Mouse (Mus musculus): ENCODE measurements around the gene Krtap28-13. TPM values are rescaled to one million over a fixed set of nuclear protein-coding genes. Genes with fewer than 3 reads are reported as not detected.

The Krtap28-13 gene
- not detected for polyA plus RNA-seq (2015; fragmentation: Illumina TruSeq; extraction: RNeasy Lipid Tissue Mini Kit (QIAGEN cat#74804); ENCODE audit: insufficient read depth, low read depth, low replicate concordance)

DNA sequence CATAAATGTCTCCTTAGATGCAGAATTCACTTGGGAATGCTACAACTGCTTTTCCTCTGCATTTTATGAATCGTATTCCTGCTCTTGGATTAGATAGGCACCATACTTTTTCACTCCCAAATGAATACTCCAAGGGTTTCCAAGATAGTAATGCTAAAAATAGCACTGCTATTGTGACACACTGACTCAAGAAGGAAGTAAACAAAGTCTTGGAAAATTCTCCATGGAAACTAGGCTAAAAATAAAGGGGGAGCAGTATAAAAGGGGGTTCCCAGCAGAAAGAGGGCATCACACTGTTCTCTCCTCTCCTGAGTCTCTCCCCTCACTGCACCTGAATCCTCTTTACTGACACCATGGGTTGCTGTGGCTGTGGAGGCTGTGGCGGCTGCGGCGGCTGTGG, at the start of gene Krtap28-13:
TSS of gene Krtap28-13 (plus strand) at position 288 of the 400 bp plus-strand sequence.

DNA sequence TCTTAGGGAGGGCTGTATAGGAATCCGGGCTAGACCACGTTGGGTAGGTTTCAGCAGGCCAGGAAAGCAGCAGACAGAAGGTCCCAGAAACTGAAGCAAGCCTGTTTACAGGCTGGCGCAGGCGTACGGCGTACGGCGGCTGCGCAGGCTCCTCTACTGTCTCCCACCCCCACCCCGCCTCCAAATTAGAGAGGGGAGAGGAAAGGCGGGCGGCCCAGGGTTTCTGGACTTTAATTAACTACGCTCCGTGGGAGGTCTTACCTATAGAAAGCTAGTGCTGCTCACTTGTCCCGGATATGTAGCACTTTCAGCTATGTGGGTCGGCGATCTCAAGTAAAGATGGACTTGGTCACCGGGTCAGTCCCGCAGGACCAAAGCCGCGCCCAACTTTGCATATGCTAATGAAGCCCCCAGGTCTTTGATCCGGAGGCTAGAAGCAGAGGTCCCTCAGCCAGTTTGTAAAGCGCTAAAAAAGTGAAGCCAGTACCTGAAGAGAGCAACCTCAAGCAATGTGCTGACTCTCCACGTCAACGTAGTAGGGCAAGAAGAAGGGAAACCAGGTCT, 22.5 kb upstream of the Krtap28-13 start, which contains the start of gene Slc19a3:
TSS of gene Slc19a3 (minus strand) at position 340 of the 564 bp plus-strand sequence.

DNA sequence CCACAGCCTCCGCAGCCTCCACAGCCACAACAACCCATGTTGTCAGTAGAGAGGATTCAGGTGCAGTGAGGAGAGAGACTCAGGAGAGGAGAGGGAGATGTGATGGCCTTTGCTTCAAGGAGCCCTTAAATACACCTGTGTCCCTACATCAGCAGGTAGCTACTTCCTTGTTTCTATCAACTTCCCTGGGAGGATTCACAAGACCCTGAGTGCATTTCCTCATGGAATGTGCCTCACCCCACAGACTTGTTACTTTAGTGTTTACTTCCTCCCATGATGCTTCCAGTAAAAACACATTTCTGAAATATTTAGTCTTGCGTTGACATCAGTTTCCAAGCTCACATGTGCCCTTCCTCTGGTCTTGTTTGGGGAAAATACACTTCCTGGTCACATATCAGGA, 18.4 kb upstream of the Krtap28-13 start, which contains the start of gene Krtap28-10:
TSS of gene Krtap28-10 (minus strand) at position 101 of the 400 bp plus-strand sequence.

DNA sequence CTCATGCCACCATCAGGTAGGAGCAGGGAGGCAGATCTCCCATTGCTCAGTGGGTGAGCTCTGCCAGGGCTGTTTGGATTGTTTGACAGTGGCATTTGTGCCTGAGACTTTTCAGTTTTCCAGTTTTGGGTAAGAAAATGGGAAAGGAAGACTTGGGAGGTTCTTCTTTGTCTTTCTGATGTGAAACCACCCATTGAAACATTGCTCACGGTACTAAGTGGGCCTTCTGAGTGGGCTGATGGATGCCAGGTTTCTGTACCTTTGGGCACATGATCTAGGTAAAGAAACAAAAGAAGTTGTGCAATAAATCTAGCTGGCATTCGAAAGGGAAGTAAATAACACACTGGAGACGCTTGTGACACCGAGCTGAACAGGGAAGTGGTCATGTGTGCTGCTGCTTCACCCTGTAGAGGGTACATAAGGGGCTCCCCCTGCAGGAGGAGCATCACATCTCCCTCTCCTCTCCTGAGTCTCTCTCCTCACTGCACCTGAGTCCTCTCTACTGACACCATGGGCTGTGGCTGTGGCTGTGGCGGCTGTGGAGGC, 15.8 kb upstream of the Krtap28-13 start, which contains the start of gene Gm47969:
TSS of gene Gm47969 (plus strand) at position 51 of the 546 bp plus-strand sequence.

DNA sequence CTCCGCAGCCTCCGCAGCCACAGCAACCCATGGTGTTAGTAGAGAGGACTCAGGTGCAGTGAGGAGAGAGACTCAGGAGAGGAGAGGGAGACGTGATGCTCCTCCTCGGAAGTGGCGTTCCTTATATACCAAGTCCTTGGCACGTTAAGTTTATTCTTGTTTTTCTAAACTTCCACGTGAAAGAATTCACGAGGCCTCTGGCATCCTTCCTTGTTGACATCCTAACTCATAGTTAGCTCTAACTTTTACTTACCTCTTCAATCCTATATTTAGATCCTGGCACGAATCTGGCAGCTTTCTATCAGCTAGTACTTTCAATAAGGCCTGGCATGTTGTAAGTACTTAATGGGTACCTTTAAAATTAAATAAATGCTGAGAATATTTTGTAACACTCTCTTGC, 1.5 kb upstream of the Krtap28-13 start, which contains the start of gene A030005K14Rik:
TSS of gene A030005K14Rik (minus strand) at position 101 of the 400 bp plus-strand sequence.

Other genes starting within 250 kb of the Krtap28-13 start
- gene Agfg1, start 221.4 kb upstream of the Krtap28-13 start, polyA plus RNA-seq (2015; fragmentation: Illumina TruSeq; extraction: RNeasy Lipid Tissue Mini Kit (QIAGEN cat#74804); ENCODE audit: insufficient read depth, low read depth, low replicate concordance), result 3.6 TPM
- not detected for gene A030005L19Rik, start 147.6 kb upstream of the Krtap28-13 start, polyA plus RNA-seq (2015; fragmentation: Illumina TruSeq; extraction: RNeasy Lipid Tissue Mini Kit (QIAGEN cat#74804); ENCODE audit: insufficient read depth, low read depth, low replicate concordance)
- not detected for gene A030014E15Rik, start 136.0 kb upstream of the Krtap28-13 start, polyA plus RNA-seq (2015; fragmentation: Illumina TruSeq; extraction: RNeasy Lipid Tissue Mini Kit (QIAGEN cat#74804); ENCODE audit: insufficient read depth, low read depth, low replicate concordance)
- not detected for gene Gm6217, start 129.5 kb upstream of the Krtap28-13 start, polyA plus RNA-seq (2015; fragmentation: Illumina TruSeq; extraction: RNeasy Lipid Tissue Mini Kit (QIAGEN cat#74804); ENCODE audit: insufficient read depth, low read depth, low replicate concordance)
- not detected for gene A030003K21Rik, start 117.5 kb upstream of the Krtap28-13 start, polyA plus RNA-seq (2015; fragmentation: Illumina TruSeq; extraction: RNeasy Lipid Tissue Mini Kit (QIAGEN cat#74804); ENCODE audit: insufficient read depth, low read depth, low replicate concordance)
- not detected for gene Gm7544, start 104.9 kb upstream of the Krtap28-13 start, polyA plus RNA-seq (2015; fragmentation: Illumina TruSeq; extraction: RNeasy Lipid Tissue Mini Kit (QIAGEN cat#74804); ENCODE audit: insufficient read depth, low read depth, low replicate concordance)
- gene Gm47955, start 100.6 kb upstream of the Krtap28-13 start, polyA plus RNA-seq (2015; fragmentation: Illumina TruSeq; extraction: RNeasy Lipid Tissue Mini Kit (QIAGEN cat#74804); ENCODE audit: insufficient read depth, low read depth, low replicate concordance), result not detected
- gene Gm47959, start 60.4 kb upstream of the Krtap28-13 start, polyA plus RNA-seq (2015; fragmentation: Illumina TruSeq; extraction: RNeasy Lipid Tissue Mini Kit (QIAGEN cat#74804); ENCODE audit: insufficient read depth, low read depth, low replicate concordance), result not detected
- not detected for gene Slc19a3, start 22.5 kb upstream of the Krtap28-13 start, polyA plus RNA-seq (2015; fragmentation: Illumina TruSeq; extraction: RNeasy Lipid Tissue Mini Kit (QIAGEN cat#74804); ENCODE audit: insufficient read depth, low read depth, low replicate concordance)
- gene Krtap28-10, start 18.4 kb upstream of the Krtap28-13 start, polyA plus RNA-seq (2015; fragmentation: Illumina TruSeq; extraction: RNeasy Lipid Tissue Mini Kit (QIAGEN cat#74804); ENCODE audit: insufficient read depth, low read depth, low replicate concordance), result not detected
- gene Gm47969, start 16.0 kb upstream of the Krtap28-13 start, polyA plus RNA-seq (2015; fragmentation: Illumina TruSeq; extraction: RNeasy Lipid Tissue Mini Kit (QIAGEN cat#74804); ENCODE audit: insufficient read depth, low read depth, low replicate concordance), result not detected
- gene A030005K14Rik, start 1.6 kb upstream of the Krtap28-13 start, polyA plus RNA-seq (2015; fragmentation: Illumina TruSeq; extraction: RNeasy Lipid Tissue Mini Kit (QIAGEN cat#74804); ENCODE audit: insufficient read depth, low read depth, low replicate concordance), result not detected
- gene Ccl20, start 55.8 kb downstream of the Krtap28-13 start, polyA plus RNA-seq (2015; fragmentation: Illumina TruSeq; extraction: RNeasy Lipid Tissue Mini Kit (QIAGEN cat#74804); ENCODE audit: insufficient read depth, low read depth, low replicate concordance), result not detected
- not detected for gene Daw1, start 98.8 kb downstream of the Krtap28-13 start, polyA plus RNA-seq (2015; fragmentation: Illumina TruSeq; extraction: RNeasy Lipid Tissue Mini Kit (QIAGEN cat#74804); ENCODE audit: insufficient read depth, low read depth, low replicate concordance)